Mouse (Mus musculus) megakaryocyte, embryonic 14.5 days (primary cell): ENCODE results near the gene Fgf12. TPM values are rescaled to one million over a fixed set of nuclear protein-coding genes. Genes with fewer than 3 reads are reported as not detected.

Experiments
- H3K27me3 ChIP-seq: replicated peaks from 2 replicates; pipeline ENCODE3; 2012; ENCODE audit warnings: inconsistent platforms
- H3K36me3 ChIP-seq: replicated peaks from 2 replicates; pipeline ENCODE3; 2012; ENCODE audit warnings: low read length, inconsistent platforms, mixed read lengths
- H3K4me1 ChIP-seq: 2 replicates; pipeline ENCODE4 v1.6.1; 2012; ENCODE audit warnings: inconsistent platforms
- H3K4me3 ChIP-seq: replicated peaks from 2 replicates; pipeline ENCODE3; 2012; ENCODE audit warnings: moderate library complexity, mild to moderate bottlenecking, inconsistent platforms
- H3K9me3 ChIP-seq: 2 replicates; pipeline ENCODE4 v1.6.1; 2012; ENCODE audit warnings: inconsistent platforms
- FLI1 ChIP-seq: IDR thresholded peaks from 2 replicates; pipeline ENCODE4 v1.6.1; 2012; ENCODE audit warnings: low read length, inconsistent platforms, mixed read lengths
- GATA1 ChIP-seq: IDR thresholded peaks from 3 replicates; pipeline ENCODE4 v1.6.1; 2012; ENCODE audit warnings: mixed read lengths, low read length, inconsistent platforms, borderline replicate concordance
- polyA plus RNA-seq: library from polyadenylated mRNA; stranded (reverse); fragments of >175 nt; gene quantifications from 2 replicates; pipeline ENCODE4 v1.2.3, GENCODE M21; 2012; ENCODE audit warnings: low replicate concordance; ENCODE audit not compliant: insufficient read depth

Fgf12 gene
- polyA plus RNA-seq, 1 experiment: not detected

DNA sequence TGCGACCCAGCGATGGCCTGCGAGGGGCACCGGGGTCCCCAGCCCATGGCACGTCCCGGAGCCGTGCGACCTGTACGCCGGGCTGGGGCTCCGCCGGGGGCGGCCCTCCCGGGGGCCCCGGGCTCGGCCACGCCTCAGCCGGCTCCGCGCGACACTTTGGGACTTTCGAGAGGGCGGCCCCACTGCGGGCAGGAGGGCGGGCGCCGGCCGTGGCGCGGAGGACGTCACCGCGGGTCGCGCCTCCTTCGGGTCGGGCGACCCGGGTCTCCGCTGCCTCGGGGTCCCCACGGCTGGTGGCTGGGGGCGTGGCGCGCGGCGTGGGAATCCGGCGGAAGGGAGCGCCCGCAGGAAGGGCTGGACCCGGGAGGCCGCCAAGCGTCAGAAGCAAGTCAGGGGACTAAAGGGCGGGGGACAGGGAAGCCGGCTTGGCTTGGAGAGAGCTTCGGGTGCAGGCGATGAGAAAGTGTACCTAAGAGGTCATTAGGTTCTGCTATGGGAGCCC, 188.1 kb downstream of the Fgf12 start:
- no peak for TF ChIP-seq FLI1
- TF ChIP-seq GATA1: no peak
- H3K4me1 ChIP-seq: peaks cover 6% of the 10 kb centered on the region
- H3K36me3 ChIP-seq: no peaks in the 10 kb centered on the region
- peaks cover 18% of the 10 kb centered on the region for H3K27me3 ChIP-seq
- peak overlapping the region; percentile 38 for H3K4me3 ChIP-seq
- peaks cover 8% of the 10 kb centered on the region; the same call in 1 of the 2 replicates for H3K9me3 ChIP-seq

DNA sequence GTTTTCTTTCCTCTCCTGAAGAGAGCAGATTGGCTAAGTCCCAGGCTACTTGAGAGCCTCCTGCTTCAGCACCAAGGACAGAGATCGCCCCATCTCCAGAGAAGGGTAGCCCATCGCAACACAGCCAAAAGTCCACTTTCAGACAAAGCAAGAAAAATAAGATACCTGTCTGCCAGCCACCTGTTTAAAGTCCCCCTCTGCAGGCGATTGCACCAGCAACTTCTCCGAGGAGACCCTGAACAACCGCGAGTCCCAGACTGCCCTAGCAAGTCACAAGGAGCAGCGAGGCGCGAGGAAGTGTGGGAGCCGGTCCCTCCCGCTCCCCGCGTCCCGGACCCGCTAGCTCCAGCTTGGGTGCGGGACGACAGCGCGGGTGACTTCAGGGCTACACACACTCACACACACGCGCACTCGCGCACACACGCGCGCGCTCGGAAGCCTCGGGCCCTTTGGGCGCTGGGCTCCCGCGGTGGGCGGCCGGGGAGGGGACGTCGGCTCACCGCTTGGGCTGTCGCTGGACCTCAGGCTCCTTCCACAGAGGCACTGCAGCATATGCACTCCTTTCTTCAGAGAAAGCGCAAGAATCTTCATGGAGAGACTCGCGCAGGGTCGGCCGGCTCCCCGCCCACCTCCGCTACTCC, 188.7 kb downstream of the Fgf12 start:
- H3K9me3 ChIP-seq: peaks cover 8% of the 10 kb centered on the region; the same call in 1 of the 2 replicates
- peaks cover 18% of the 10 kb centered on the region for H3K27me3 ChIP-seq
- H3K4me3 ChIP-seq: no peak overlapping the region
- no peak for TF ChIP-seq GATA1
- TF ChIP-seq FLI1: no peak
- H3K36me3 ChIP-seq: no peaks in the 10 kb centered on the region
- H3K4me1 ChIP-seq: peaks cover 6% of the 10 kb centered on the region

DNA sequence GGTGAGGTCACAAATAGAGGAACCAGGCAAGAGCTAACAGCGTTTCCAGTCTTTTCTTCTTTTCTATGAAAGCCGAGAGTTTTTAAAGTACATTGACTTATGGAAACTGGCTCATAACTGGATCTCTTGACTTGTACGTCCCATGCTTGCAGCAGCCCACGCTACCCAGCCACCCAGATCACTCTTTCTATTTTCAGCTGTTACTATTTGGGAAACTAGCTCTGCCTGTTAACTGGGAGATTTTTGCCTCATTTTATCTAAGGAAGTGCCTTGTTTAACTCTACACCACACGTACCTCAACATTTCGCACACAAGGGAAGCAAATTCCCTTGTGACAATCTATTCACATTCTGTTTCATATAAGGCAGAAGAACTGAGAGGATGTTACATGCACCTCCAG, 190.0 kb downstream of the Fgf12 start:
- H3K4me3 ChIP-seq: no peak overlapping the region
- H3K4me1 ChIP-seq: peaks cover 6% of the 10 kb centered on the region
- H3K27me3 ChIP-seq: peaks cover 18% of the 10 kb centered on the region
- H3K9me3 ChIP-seq: peaks cover 8% of the 10 kb centered on the region; the same call in 1 of the 2 replicates
- H3K36me3 ChIP-seq: no peaks in the 10 kb centered on the region
- TF ChIP-seq FLI1 (no peak), GATA1 (no peak)

DNA sequence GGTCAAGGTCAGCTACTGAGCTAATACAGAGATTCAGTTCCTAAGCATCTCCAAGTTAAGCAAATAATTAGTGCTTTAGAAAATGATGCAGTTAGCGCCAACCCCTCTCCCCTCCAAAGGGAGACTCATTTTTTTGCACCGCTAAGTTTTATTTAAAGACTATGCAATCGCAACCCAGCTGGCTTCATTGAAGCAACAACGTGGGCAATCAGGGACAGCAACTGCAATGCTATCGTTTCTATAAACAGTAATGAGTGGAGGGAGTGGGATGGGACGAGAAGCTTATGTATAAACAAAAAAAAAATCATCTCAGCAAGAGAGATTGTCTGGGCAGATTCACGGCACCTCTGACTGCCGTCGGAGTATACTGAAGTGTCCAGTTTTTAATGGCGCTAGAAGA, 197.6 kb downstream of the Fgf12 start:
- Histone ChIP-seq H3K4me1 (no peaks in the 10 kb centered on the region), H3K9me3 (no peaks in the 10 kb centered on the region), H3K27me3 (no peaks in the 10 kb centered on the region), H3K4me3 (no peak overlapping the region), H3K36me3 (no peaks in the 10 kb centered on the region)
- TF ChIP-seq GATA1: no peak

DNA sequence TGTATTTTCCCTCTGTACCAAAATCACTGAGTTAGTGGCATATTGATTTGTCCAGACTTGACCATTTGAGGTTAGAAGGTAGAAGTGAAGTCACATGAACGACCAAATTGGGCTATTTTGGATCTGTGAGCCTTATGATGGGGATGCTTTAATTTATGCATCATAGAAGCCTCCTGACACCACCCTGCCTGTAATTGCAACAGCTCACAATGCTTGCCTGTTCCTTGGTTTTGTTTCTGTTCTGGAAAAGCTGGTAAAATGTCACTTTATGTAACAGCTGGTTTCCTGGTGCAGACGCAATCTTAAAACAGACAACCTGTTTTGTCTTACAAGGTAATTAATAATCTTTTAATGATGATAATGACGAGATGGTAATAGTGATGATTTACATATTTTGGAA, 213.4 kb downstream of the Fgf12 start:
- no peaks in the 10 kb centered on the region for H3K27me3 ChIP-seq
- no peak overlapping the region for H3K4me3 ChIP-seq
- TF ChIP-seq GATA1: no peak
- TF ChIP-seq FLI1: no peak
- H3K9me3 ChIP-seq: peaks cover under 1% of the 10 kb centered on the region; the same call in 1 of the 2 replicates
- no peaks in the 10 kb centered on the region for H3K4me1 ChIP-seq
- no peaks in the 10 kb centered on the region for H3K36me3 ChIP-seq

DNA sequence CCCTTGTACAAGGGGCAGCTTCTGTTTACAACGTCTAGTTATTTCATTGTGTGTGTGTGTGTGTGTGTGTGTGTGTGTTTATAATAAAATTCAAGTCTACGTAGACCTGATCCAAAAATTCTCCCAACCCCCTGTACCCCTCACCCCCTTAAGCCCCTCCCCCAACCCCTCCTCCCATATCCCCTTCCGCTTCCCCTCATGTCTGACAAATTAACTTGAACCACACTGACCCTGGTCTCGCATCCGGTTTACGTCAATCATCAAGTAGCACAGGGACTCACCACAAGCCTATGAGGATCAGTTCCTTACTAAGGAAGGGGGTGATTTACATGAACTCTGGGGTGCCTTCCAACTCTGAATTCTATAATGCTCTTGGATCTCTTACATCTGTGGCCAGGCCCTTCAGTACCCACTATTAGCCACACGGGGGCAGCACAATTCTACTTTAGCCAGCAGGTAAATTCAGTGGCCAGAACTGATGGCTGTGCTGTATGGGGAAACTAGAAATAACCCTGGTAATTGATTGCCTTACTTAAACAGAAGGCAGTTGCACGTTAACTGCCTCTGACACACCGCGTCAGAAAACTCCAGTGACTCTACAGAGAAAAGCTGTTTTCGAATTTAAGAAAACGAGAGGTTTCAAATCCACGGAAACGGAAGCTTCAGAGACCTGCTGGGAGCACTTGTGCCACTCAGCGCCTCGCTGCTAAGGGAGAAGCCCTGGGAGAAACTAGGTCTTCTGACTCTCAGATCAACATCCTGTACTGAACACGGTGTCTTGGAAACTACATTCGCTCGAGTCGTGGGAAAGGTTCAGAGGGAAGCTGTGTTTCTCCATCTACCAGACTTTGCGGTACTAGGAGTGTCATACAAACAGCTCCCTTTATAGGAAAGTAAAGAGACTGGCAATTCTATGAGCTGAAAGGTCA, 235.0 kb downstream of the Fgf12 start:
- H3K27me3 ChIP-seq: no peaks in the 10 kb centered on the region
- TF ChIP-seq GATA1 (no peak), FLI1 (no peak)
- H3K36me3 ChIP-seq: no peaks in the 10 kb centered on the region
- peak overlapping the region; percentile 73 for H3K4me3 ChIP-seq
- peaks cover 6% of the 10 kb centered on the region; the same call in 1 of the 2 replicates for H3K9me3 ChIP-seq
- H3K4me1 ChIP-seq: peaks cover 9% of the 10 kb centered on the region

DNA sequence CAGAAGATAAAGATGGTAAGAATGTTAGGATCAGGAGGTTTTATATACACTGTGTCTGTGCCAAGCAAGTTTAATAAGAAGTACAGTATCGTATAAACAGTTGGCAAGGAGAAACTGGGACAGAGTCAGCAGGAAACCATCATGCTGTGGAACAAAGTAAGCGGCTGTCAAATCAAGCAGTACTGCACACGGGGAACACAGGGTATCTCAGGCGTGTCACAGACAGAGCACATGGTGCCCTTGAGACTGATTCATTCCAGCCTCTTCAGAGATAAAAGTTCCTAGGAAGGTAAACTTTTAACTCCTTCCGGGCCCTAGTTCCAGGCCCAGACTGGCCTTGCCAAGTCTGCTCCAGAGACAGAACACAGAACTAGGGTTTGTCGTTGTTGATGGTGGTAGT, 240.4 kb downstream of the Fgf12 start:
- no peaks in the 10 kb centered on the region for H3K27me3 ChIP-seq
- H3K4me1 ChIP-seq: no peaks in the 10 kb centered on the region
- H3K36me3 ChIP-seq: no peaks in the 10 kb centered on the region
- H3K9me3 ChIP-seq: peaks cover 5% of the 10 kb centered on the region; the same call in 1 of the 2 replicates
- no peak overlapping the region for H3K4me3 ChIP-seq
- TF ChIP-seq GATA1 (no peak), FLI1 (no peak)

DNA sequence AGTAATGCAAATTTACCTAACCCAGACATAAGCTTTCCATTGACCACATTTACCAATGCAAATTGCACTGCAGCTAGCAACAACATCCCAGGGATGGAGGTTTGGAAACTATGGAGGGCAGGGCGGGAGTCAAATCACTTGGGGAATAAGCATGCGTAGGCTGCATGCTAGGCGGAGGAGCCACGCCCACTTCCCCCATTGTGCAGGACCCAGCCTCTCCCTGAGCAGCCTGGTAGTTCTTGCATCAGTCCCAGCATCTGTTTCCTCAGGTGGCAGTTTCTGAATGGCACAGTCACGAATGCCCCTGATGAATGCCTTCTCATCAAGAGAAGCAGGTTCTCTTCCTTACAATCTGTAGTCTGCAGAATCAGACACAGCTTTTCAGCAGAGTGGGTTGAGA, 241.5 kb downstream of the Fgf12 start:
- H3K27me3 ChIP-seq: no peaks in the 10 kb centered on the region
- H3K4me3 ChIP-seq: no peak overlapping the region
- no peak for TF ChIP-seq GATA1
- TF ChIP-seq FLI1: no peak
- no peaks in the 10 kb centered on the region for H3K36me3 ChIP-seq
- H3K4me1 ChIP-seq: no peaks in the 10 kb centered on the region
- H3K9me3 ChIP-seq: peaks cover 5% of the 10 kb centered on the region; the same call in 1 of the 2 replicates

DNA sequence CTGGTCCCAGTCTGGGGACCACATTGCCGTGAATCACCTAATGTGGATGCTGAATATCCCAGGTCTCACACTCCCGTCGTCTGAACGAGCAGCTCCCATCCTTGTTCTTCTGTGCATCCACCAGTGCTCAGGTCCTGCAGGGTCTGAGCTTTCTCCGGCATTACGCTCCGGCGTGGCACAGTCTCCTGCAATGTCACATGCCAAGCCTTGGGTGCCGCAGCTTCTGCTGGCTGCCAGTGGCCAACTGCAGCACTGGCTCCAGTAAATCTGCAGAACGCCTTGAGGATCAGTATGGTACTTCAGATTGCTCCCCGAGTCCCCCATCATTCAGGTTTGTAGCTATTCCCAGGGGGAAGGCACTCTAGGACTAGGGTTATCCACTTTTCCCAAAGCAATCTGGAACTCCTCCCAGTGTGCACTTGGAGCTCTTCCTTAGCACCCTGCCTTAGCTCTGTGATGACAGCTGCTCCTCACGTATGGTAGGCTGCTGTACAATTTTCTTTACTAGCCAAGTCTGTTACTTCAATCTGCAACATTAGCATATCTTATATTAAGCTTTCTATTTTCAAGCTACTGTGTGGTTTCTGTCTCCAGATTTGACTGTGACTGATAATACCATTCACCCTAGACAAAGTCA, 254.8 kb downstream of the Fgf12 start:
- H3K27me3 ChIP-seq: no peaks in the 10 kb centered on the region
- TF ChIP-seq GATA1: no peak
- TF ChIP-seq FLI1: no peak
- no peaks in the 10 kb centered on the region for H3K36me3 ChIP-seq
- peaks cover 9% of the 10 kb centered on the region for H3K9me3 ChIP-seq
- no peaks in the 10 kb centered on the region for H3K4me1 ChIP-seq
- no peak overlapping the region for H3K4me3 ChIP-seq

DNA sequence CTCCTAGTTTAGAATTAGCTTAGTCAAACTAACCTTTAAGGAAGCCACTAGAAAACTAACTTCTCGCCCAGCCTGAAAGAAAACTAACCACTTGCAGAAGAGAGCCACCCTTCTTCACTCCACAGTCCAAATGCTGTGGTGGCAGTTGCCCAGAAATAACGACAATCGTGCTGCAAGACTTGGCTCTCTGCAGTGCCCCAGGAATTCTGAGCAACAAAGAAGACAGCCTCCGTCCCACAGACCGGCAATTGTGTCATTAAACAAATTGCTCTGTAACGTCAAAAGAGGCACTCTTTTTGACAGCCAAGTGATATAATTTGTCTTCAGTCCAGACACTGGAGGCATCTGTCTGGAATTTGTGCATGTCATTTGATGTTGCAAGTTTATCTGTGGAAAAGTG, 261.2 kb downstream of the Fgf12 start:
- H3K4me3 ChIP-seq: no peak overlapping the region
- H3K27me3 ChIP-seq: no peaks in the 10 kb centered on the region
- peaks cover 8% of the 10 kb centered on the region for H3K9me3 ChIP-seq
- H3K36me3 ChIP-seq: no peaks in the 10 kb centered on the region
- H3K4me1 ChIP-seq: no peaks in the 10 kb centered on the region
- no peak for TF ChIP-seq GATA1
